Mouse (Mus musculus) right cerebral cortex, postnatal 10 days (tissue): Measurements from ENCODE around the gene Pcnx4.

Source experiments
- DNase-seq, 2 experiments: peaks; one replicate each; pipeline ENCODE4 v3.0.0; 2021; ENCODE audit warnings: low spot score in 2 of 2

The Pcnx4 gene

DNA sequence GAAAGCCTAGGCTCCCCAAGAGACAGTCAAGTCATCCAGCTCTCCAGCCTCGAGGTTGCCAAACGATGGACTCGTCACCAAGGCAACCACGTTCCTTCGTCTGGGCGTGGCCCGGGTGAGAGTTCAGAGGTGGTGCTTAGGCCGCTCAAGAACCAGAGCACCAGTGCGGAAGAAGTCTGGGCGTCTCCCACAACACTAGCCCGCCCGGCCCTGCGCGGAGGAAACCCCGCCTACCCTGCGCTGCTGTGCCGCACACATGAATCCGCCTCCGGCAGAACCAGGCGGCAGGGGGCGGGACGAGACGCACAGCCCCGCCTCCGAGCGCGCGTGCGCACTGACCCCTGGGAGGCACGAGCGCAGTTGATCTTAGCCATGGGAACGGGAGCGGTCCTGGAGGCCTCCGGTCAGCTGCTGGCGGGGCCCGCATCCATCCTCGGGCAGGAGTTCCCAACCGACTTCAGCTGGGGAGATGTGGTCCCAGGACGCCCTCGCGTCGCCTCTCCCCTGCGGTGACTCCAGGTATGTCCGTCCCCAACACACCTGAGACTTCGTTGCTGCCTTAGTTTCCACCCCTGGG, at the start of gene Pcnx4:
Pcnx4 (plus strand) TSS at position 363 of the 577 bp plus-strand sequence.
- peak; percentile 96 to 97 for DNase-seq

DNA sequence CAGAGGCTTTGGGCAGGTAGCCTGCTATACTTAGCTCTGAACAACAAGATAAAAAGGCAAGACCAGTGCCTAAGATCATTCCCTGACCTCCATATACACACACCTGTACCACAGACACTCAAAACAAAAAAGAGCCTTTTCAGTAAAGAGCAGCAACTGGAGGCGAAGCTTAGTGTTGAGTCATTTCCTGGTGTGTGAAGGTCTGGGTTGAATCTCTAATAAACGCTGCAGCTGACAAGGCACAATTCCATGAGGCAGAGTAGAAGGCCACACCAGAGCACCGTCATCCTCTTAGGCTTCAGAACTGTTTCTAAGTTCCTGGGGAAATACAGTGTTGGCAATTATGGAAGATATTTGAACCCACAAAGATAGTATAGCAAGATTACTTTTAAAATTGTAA, 48.7 kb upstream of the Pcnx4 start:
- no peak for DNase-seq

DNA sequence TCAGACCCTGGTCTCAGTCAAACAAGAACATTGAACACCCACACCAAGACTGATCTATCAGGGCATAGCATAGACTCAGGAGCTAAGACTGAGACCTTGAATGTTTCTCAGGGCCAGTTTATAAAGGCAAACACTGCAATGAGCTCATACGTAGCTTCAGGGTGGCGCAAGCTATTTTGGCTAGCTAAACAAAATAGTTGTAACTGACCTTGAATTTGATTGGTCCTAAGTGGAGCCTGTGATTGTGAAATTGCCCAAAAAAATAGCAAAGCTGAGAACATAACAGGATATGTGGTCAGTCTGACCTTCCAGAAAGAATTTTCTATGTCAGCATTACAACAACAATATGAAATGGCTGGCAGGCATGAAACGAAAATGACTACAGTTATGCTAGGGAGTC, 46.2 kb upstream of the Pcnx4 start:
- no peak for DNase-seq

DNA sequence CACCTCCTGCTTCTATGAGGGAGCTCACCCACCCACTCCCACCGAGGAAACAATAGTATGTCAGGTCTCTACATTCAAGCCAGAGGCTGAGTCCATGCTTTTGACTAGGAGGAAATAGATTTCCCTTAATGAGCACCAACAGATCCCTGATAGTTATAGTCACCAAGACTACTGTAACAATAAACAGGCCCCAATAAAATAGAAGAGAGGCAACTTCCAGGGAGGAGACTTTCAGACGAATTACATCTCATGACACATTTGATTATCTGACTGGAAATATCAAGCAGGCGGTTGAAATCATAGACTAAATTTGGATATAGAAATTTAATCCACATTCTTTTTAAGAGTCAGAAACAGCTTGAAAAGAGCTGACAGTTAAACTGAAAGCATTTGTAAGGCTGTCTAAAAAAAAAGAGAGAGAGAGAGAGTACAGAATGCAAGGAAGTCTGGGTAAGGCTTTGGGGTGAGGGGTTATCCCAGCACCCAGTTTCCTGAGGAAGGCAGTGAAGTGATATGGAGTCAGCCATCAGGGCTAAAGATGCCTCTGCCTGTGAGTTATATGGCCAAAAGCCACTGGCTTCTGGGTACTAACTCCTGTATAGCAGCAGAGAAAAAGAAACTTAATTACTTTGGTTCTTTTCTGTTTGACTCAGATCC, 45.0 kb upstream of the Pcnx4 start:
- DNase-seq = no peak

DNA sequence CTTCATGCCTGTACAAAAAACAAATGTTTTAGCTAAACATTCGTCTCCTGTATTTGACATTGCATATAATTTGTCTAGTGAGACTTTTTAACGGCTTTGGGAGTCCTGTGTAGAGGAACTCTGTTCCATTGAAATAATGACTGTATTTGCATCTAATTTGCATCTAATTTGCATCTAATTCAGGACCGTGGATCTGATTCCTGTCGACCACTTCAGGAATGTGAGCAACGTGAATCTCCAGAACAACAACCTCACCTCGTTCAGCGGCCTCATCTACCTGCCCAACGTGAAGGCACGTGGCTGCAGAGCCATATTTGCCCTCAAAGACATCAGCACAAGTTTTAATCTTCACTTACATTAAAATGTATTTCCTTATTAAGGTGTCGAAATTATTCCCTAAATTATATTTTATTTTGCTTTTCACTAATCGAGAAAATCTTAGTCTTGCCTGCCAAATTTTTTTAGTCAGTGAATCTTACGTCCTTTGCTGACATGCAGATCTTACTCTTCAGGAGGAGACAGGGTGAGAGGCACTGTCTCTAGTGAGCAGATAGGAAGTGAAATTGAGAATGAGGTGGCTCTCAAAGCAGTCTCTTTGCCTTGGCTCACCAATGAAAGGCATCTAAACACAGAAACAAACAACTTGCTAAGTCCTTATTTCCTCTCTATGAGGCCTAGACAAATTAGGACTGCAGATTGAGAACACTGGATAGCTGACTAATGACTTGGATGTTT, 39.1 kb upstream of the Pcnx4 start:
- DNase-seq = no peak

DNA sequence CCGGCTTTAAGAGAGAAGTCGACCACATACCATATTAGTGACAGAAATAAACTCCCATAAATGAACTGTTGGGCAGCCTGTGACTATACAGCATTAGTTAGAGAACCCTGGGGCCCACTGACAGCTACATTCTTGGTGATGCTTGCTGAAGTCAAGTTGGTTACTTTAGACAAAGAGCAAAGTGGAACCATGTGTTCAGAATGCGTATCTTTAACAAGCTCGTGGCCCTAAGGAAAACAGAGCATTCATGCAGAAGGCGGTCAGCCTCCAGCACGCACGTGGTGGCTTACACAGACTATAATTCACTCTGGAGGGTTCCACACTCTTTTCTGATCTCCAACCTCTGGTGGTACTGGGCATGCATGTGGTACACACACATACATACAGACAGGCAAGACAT, 26.6 kb upstream of the Pcnx4 start:
- no peak for DNase-seq

DNA sequence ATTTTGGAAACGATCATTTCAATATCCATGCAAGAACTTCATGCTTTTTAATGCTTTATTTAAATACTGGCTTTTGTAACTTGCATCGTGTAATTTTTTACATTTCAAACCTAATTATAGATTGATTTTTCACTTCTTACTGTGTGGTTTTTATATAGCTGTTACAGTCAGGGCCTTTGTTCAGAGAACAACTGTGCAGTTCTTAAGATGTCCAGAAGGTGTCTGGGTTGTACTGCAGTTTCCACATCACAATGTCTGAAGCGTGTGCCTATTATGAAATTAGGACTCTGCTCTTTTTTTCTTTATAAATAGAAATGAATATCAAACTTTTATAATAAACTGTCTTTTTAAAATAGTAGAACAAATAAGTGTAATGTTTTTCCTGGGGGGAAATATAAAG, 20.7 kb upstream of the Pcnx4 start:
- DNase-seq = no peak

DNA sequence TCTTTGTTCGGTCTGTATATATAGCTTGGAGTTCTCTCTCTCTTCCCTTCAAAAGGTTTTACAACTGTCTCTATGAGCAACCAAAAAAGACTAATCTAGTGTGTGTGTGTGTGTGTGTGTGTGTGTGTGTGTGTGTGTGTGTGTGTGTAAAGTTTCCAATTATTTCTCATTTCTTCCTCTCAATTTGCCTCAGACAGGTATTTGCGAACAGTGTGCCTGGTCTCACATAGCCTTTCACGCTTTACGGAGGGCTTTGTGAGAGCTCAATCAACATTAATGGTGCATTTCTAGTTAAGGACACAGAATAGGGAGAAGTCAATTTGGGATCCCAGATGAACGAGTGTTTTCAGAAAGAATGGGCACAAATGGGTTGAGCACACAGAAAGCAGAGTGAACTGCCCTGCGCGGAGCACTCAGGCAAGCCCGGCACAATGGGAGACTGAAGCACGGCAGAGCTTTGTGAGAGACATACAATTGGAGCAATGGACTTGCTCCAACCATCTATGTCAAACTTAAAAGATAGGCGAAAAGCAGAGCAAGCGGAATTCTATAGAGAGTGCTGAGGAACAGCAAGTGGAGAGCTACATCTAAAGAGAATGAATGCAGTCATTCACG, 18.0 kb upstream of the Pcnx4 start:
- no peak for DNase-seq

DNA sequence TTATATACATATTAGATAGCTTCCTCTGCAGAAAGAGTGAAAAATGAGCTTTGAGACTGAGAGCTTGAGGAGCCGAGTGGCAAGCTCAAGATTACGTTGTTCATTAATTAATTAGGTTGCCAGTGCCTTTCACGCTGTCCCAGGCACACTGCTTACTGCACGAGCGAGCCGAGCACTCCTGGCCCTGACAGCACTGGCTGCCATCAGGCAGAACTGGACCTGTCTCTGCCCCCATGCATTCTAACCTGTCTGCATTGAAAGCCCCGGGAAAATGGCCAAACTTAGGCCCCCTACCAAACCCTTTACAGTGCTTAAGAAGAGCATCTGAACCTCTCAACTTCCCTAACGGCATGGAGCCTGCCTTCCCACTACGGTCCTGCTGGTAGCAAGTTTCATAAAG, 16.8 kb upstream of the Pcnx4 start:
- DNase-seq = no peak

DNA sequence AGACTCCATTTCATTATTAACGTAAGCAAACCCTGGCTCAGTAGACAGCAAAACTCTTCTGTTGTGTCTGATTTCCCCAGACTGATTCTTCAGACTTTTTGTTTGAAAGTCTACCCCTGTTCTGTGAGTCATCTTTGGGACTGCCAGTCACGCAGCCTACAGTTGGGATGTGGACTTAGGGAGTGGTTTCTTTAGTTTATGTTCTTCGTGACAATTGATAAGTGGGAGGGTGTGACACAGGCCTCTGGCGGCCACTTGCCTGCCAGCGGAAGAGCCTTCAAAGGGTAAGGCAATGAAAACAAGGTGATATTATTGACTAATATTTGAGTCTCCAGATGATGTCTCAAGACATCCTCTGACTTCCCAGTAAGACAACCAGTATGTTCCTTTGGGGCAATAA, 16.3 kb upstream of the Pcnx4 start:
- no peak for DNase-seq

DNA sequence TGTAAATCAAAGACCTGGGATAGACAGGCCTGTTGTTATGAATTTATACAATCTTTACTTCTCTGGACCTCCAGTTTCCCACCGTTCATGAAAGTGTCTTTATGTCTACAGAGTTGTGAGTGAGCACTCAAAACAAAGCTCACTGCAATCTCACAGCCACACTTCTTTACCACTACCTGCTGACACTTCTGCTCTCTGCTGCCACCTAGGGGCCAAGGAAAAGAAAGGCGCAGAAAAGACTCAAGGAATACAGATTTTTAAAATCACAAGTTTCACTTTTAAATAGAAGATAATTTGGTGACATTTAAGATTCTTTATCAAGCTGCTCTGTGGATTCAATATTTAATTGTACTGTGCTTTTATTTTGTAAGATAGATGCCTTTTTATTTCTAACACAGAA, 15.5 kb upstream of the Pcnx4 start:
- DNase-seq = peak; percentile 41 to 82

DNA sequence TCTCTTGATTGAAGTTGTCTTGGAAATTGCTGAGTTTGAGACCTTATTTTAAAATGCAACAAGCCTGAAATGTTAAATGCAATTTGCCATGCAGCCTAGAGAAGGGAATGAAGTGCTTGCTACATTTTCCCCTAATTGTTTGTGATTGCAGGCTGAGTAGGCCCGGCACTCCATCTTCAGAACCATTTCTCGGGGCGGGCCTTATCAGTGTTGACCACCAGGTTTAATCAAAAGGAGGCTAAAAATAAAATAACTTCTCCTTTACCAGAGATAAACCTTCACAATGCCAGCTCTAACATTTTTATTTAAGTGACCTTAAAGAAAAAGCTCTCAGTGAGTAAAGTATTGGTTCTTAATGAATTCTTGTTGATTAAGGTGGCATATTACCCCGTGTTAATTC, 10.6 kb upstream of the Pcnx4 start:
- DNase-seq = no peak

DNA sequence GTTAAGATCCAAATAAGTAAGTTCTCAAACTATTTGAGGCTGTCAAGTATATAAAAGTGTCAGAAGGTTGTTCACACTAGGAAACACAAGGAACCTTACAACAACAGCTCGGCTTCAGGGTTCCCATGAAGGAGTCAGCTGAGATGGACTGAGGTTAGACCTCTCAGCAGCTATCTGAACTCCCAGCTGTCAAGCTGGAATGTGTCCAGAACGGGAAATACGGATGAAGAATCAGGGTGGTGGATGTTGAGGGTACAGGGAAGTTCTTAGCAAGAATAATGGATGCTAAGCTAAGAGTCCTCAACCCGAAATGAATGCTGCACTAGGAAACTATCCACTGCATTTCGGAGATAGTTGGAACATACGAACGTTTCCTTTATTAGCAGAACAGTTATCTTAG, 3.9 kb upstream of the Pcnx4 start:
- no peak for DNase-seq

DNA sequence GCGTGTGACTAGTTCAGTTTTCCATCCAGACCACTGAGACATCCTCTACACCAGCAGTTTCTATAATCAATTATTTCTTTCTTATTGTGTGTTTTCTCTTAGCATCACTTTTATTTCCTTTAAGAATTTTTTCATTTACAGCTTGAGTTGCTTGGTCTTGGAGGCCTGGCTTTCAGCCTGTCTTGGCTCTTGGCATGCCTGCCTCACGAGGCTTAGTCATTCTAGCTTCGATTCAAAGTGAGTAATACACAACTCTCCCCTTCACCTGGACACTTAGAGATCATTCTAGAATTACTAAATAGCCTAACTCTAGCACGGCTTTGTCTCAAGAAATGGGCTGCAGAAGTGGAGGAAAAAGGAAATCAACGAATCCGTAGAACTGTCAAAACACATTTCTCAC, 2.2 kb upstream of the Pcnx4 start:
- DNase-seq = no peak

DNA sequence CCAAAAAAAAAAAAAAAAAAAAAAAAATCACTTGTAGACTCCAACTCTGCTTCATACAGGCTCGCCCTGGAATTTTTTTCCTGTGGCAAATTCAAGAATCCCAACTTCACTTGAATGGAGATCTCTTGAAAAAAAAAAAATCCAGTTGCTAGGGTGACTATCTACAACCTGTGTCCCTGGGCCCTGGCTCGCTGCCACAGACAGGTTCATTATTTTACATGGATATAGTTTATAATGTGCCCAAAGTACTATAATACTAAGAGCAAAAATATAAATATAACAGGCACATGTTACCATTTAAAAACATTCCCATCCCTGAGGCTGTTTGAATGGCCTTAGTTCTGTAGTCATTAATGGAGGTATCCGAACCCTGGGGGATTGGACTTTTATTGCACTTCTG, 584 bp upstream of the Pcnx4 start:
- DNase-seq = peak; percentile 46 to 48

DNA sequence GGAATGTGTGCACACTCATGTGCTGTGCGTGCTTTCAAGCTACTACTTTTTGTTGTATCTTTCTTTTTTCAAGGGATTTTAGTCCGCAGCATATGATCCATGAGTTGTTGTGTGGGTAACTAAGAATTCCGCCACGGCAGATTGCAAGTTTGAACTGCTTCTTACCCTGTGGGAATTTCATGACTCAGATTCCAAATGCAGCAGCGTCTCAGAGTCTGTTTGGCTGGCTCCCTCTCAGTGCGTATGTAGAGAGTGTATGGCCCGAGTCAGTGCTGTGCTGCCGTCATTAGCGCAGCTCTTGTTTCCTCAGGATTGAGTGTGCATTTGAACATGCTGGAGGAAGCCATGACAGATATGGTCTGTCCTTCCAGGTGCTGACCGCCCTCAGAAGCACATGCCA, 2.4 kb downstream of the Pcnx4 start:
- DNase-seq = peak; percentile 38 to 52

DNA sequence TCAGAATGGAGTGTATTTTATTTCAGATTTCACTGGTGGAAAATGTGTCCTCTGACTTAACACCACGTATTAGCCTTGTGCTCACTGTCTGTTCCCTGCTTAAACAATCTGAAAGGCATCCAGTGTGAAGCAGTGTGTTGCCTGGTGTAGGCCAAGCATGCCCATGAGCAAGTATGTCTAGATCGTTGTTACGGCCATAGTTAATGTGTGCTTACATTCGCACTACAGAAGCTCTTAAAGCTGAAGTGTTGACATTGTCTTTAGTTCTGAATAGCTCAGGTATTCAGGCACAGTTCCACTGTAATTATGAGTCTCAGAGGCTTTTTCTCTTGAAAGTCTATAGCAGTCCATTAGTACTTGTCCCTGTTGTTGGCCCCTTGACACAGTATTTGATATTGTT, 18.2 kb downstream of the Pcnx4 start:
- DNase-seq = no peak

DNA sequence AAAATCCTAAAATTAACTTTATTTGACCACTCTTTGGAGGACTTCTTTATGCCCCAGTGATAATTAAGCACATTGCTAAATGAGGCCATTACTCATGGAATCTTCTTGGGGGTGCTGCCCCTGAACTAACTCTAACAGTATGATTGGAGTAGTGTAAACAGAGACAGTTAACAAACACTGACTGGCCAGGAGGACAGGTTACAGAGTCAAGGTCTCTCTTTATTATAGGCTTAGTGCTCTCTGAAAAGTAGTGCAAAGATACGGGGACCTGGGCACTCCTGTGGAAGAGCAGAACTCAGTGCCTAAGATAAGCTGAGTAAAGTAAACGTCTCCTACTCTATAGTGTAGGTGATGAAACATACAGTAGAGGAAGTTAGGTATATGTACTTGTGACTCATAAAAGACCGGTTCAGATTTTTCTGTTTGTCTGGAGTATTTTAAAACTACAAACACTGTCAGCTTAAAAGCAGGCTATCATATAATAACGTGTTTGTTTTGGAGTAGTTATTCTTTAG, 28.2 kb downstream of the Pcnx4 start:
- no peak for DNase-seq

DNA sequence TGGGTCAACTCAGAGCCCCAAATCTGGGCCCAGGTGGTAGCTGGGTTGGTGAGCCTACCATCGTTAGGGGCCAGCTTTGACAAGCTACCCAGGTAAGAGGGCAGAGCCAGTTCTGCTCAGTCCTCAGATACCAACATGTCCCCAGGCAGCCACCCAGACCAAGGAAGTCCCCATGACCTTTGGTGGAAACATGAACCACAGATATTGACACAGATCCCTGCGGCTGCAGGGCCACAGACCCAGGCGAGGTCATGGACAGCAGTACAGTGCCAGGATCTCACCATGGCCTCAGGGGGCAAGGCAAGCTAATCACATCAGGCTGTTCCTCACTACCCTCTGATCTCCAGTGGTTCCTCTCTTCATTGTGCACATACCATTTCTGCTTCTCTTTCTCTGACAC, 45.8 kb downstream of the Pcnx4 start:
- DNase-seq = no peak

DNA sequence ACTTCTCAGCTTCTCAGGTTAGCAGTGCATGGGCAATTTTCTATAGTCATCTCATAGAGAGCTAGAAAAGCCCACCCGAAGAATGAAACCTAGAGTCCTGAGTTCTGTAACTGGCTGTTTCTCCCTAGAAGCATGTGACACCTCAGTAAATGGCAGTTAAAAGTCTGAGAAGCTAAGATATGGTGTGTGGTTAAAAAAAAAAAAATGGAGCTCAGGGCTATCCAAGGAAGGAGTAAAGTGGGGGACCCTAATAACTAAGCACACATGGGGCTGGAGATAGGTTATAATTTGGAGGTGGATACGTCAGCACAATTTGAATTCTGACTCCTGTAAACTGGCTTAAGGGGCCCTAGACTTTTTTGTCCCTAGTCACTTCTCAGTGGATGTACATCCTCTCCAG, 46.9 kb downstream of the Pcnx4 start:
- DNase-seq = no peak

DNA sequence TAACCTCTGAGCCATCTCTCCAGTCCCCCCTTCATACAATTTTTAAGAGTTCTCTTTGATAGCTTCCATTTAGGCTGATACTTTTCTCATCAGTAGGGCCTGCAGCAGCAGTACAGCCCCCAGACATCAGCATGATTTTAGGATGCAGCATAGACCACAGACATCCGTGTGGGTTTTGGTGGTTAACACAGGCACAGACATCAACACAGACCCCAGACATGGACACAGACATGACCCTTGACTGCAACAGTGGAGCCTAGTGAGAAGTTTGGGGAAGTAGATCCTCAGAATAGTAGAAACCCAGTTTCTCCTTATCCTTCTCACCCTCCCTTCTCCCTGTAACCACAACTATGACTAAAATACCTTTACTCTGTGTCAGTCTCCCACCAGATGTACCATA, 49.2 kb downstream of the Pcnx4 start:
- no peak for DNase-seq

DNA sequence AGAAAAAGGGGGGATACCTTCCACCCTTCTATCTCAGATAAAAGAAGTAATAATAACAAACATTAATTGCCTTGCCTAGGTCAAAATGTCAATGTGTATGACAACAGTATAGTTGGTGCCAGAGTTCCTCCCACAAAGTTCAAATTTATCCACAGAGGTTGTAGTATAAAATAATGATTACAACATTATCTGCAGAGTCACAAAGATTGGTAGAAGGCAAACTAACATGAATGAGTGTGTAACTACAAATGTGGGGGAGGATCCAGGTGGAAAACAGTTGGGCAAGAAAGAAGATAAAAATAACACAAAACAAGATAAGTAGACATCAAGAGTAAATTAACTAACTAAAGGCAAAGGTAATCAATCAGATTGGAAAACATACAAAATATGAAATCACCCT, 56.8 kb downstream of the Pcnx4 start:
- no peak for DNase-seq

DNA sequence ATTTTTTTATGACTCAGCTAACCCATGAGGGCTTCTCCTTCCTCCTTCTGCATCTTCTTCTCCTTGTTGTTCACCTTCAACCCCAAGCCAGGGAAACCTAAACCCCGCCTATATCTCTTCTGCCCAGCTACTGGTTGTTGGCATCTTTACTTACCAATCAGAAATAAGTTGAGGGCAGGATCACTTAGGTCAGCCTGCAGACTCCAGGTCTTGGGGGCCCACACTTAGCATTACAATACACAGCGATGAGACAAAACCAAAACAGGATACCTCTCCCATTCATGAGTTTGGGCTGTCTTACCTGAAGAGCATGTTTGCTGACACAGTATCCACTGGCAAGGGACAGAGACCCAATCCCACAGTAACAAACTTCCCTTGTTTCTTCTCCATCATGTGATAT, 57.8 kb downstream of the Pcnx4 start:
- DNase-seq = no peak
